Mouse (Mus musculus) heart, adult 2 months (tissue): Measurements from ENCODE around the gene Pdcd5.

Experiments used
- CTCF ChIP-seq: fragments of 200-600 bp; IDR thresholded peaks from 2 replicates; pipeline ENCODE4 v1.8.1; 2022; ENCODE audit warnings: antibody characterized with exemption, mild to moderate bottlenecking, moderate library complexity
- EP300 ChIP-seq: fragments of 200-500 bp; IDR thresholded peaks from 2 replicates; pipeline ENCODE4 v1.6.1; 2011; ENCODE audit warnings: low read depth, low read length, control low read depth; ENCODE audit not compliant: insufficient read depth
- POLR2A ChIP-seq: fragments of 200-500 bp; IDR thresholded peaks from 2 replicates; pipeline ENCODE4 v1.6.1; 2011; ENCODE audit warnings: mild to moderate bottlenecking, low read depth, low read length, control low read depth; ENCODE audit not compliant: insufficient read depth

GRCm38 (mm10) chr7:35599492-35599891 is 47.8 kb downstream of the Pdcd5 start:
- TF ChIP-seq POLR2A (no peak), CTCF (no peak), EP300 (no peak)
